Mouse (Mus musculus) frontal cortex, postnatal 36 days (tissue): ENCODE measurements around the gene Ear6.

Experiments
- DNase-seq, 2 experiments: peaks; one replicate each; pipeline ENCODE4 v3.0.0; 2022; ENCODE audit warnings: low spot score in 2 of 2

The Ear6 gene

DNA sequence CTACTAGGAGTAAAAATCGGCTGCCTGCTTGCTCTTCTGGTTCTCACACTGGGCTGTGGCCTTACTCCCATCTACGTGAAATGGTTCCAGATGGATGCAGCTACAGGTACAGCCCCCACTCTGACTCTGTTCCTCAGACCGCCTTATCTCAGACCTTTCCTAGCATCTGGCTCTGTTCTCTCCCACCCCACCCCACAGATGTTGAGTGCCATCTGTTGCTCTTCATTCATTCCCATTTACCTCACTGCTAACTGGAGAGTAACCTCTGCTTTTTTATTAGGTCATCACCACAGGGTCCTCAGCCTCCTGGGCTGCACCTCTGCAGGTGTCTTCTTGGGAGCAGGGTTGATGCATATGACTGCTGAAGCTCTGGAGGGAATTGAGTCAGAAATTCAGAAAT lies 40.3 kb downstream of the Ear6 start:
- no peak for DNase-seq

- DNase-seq: no peak
Measured at GRCm38 (mm10) chr14:51895071-51895470, 41.6 kb downstream of the Ear6 start.

DNA sequence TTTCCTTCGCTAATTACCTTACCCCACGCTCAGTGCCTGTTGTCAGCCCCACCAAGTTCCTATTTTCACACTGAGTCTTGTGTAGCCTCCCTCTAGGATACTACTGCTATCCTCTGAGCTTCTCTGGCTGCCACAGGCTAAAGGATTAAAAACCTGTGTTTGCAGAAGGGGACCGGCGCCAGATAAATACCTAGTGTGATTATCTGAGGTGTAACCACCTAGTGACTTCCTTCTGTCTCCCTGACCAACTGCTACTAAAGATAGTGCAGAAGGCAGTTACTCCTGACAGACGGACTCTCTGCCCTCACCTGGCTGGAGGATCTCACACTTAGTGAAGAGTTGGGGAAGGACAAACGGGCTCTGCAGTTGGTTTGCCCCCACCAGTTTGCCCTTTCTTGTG lies 42.5 kb downstream of the Ear6 start:
- no peak for DNase-seq

- DNase-seq: no peak
Measured at GRCm38 (mm10) chr14:51896539-51897170, 43.2 kb downstream of the Ear6 start.

DNA sequence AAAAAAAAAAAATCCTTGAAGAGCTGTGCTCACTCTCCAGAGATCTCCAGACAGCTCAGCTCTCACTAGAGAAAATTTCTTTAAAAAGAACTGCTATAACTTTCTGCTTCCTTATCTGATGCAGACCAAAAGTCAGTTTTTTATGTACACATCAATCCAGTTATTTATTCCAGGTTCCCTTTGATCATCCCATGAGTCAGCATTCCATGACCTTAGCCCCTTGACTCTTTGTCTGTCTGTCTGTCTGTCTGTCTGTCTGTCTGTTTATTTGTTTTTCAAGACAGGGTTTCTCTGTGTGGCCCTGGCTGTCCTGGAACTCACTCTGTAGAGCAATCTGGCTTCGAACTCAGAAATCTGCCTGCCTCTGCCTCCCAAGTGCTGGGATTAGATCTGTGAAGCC lies 45.9 kb downstream of the Ear6 start:
- no peak for DNase-seq

DNA sequence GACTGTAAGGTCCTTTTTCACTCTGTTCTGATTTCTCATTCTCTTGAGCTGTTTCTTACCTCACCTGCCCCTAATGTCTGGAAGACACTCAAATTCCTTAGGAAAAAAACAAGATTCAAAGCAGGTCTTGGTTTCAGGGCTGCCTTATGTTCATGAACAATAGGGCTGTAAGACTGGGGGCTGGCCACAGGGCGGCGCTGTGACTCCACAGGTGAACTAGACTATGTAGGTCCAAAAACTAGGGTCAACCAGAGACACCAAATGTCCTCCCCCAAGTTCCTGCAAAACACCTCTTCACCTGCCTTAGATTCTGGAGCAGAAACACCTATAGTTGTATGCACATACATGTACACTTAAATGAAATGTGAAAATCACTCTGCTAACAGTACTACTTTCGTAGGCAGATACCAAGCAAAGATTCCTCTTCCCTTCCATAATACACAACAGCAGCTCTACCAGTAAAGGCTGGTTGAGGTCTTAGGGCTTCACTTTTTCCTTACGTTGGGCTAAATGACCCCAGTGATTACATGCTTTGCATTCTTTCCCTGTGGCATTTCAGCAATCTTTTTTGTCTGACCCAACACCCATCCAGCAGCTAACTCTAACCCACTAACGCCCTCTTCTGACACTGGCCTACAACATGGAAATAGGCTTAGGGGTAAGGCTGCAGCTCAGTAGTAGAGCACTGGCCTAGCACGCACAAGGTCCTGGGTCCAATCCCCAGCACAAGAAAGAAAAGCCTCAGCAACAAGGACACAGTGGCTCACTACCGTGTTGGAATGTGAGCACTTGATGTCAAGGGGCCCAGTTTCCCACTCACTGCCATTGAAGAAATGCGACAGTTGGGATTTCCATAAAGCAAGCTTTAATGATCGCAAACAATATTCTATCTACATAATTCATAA lies 49.6 kb downstream of the Ear6 start:
- peak; percentile 75 for DNase-seq

GRCm38 (mm10) chr14:51903782-51904181 lies 50.3 kb downstream of the Ear6 start:
- DNase-seq: no peak
